Mouse (Mus musculus): Measurements from ENCODE around the gene Ecm1.

DNA sequence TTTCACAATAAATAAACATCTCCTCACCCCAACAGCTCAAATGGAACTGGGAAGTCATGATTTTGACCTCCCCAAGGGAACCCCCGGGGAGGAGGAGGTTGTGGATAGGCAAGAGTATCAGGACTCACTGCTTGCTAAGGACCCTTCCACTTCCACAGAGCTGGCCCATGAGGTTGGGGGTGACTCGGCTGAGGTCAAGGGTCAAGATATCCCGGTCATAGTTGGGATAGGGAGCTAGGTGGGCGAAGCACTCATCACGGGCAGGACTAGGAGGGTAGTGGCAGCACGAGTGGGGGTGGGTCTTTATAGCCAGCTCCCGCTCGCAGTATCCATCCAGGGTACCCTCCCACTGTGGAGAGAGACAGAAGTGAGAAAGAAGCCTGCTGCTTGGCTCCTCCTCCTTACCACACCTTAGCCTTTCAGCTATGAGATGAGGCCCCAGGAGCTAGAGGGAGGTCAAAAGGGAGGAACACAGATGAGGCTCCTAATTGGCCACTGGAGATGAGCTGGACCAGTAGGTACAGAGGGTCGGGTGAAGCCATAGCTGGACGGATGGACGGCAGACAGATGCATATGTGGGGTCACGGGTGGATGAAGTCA is 4.2 kb downstream of the Ecm1 start:
- TF ChIP-seq CTCF (IDR thresholded peaks at IDR 0.05; ENCODE audit: low read depth) (no peak), EP300 (IDR thresholded peaks at IDR 0.05; ENCODE audit: low read depth) (no peak)

Measured in liver, postnatal 0 days (tissue).